Comparison of ENCODE assay signal across 27 mouse cellular contexts in genomic region chr6:118140961-118141360, GRCm38 (mm10). TPM values are rescaled to one million over a fixed set of nuclear protein-coding genes. Genes with fewer than 3 reads are reported as not detected.
DNase-seq lines count a peak whose midpoint lies in the region; ATAC-seq and TF ChIP-seq lines count a peak whose summit lies in the region.
"Had no signal": no experiment of that assay in that cellular context is flagged by ENCODE, and none has a peak within 500 bp of the region (broad histone marks: within the 10 kb centered on the region; RNA-seq: fewer than 3 reads in every experiment).

No protein-coding gene starts in this region.

- ATAC-seq in common myeloid progenitor, adult 5-6 weeks (replicated peaks; ENCODE audit: low read depth, poor library complexity, severe bottlenecking), result peak; percentile 55
- no peak for ATAC-seq in activated CD4-positive, CD25-positive, alpha-beta regulatory T cell, adult 4 months
- ATAC-seq: forebrain, embryonic 15.5 days; hindbrain, embryonic 16.5 days; liver, embryonic 12.5 days; liver, postnatal 0 days; midbrain, embryonic 15.5 days had no signal

- no peak for TF ChIP-seq CTCF in layer of hippocampus, adult 2 months (conservative IDR thresholded peaks at IDR 0.05)

- no peak overlapping the region for H3K4me3 ChIP-seq in layer of hippocampus, adult 2 months
- H3K4me3 ChIP-seq: embryonic facial prominence, embryonic 12.5 days; forebrain, embryonic 15.5 days; heart, embryonic 15.5 days; left cerebral cortex, adult 2 months; liver, embryonic 12.5 days; midbrain, embryonic 15.5 days had no signal

- no peak overlapping the region for H3K27ac ChIP-seq in layer of hippocampus, adult 2 months
- H3K27ac ChIP-seq: embryonic facial prominence, embryonic 12.5 days; forebrain, embryonic 15.5 days; heart, embryonic 15.5 days; left cerebral cortex, adult 2 months; liver, embryonic 12.5 days; midbrain, embryonic 15.5 days had no signal

- peak; percentile 27 for DNase-seq in layer of hippocampus, adult 9-11 months
- DNase-seq in layer of hippocampus, adult 2 months (ENCODE audit: low spot score in 2 of 2), result no peak
- DNase-seq in monocyte, adult 2 months (ENCODE audit: low read depth in 1 of 2, low spot score in 2 of 2), result peak; percentile 63 to 64
- no peak for DNase-seq in left cerebral cortex, adult 8-10 months (ENCODE audit: low spot score in 2 of 2)
- DNase-seq in gastrocnemius, postnatal 10 days, result no peak
- DNase-seq: adrenal gland, postnatal 10 days; cerebellum, adult 2 months; cerebellum, postnatal 25 days; embryo, embryonic 11 days; gastrocnemius, postnatal 36 days; kidney, adult 18-20 months; kidney, postnatal 4 days; liver, postnatal 0 days; lung, postnatal 36 days; retina, postnatal 1 day; right cerebral cortex, postnatal 14 days; thymus, postnatal 25 days had no signal

RNA-seq across cellular contexts. Expression of gene Csgalnact2, which starts 2.0 kb away (rescaled TPM):
- 10 to 100 TPM in 1 of 2 experiments, 1 to 10 TPM in 1; 9.7 to 10.5 TPM for total RNA-seq in layer of hippocampus, adult 2 months (2021)
- total RNA-seq in common myeloid progenitor, adult 5-6 weeks (2017), result 139 and 145 TPM in 2 replicates
- total RNA-seq in left cerebral cortex, adult 8-10 months (2022), result 10 to 100 TPM; 10.6 to 13.7 (median 11.5) TPM
- polyA plus RNA-seq in activated CD4-positive, CD25-positive, alpha-beta regulatory T cell, adult 4 months (2017; shearing (Covaris generic)), result 1 to 10 TPM; 7.6 to 8.1 TPM
- total RNA-seq in gastrocnemius, postnatal 10 days (2021), result 10 to 100 TPM; 22.5 to 24.0 TPM

RNA-seq across cellular contexts. Expression of gene Ret, which starts 56.6 kb away (rescaled TPM):
- total RNA-seq in layer of hippocampus, adult 2 months (2021), result 1 to 10 TPM; 2.6 to 3.1 TPM
- not detected in 2 replicates for total RNA-seq in common myeloid progenitor, adult 5-6 weeks (2017)
- 1 to 10 TPM; 3.2 to 5.2 (median 3.5) TPM for total RNA-seq in left cerebral cortex, adult 8-10 months (2022)
- under 1 TPM; 0.17 to 0.44 TPM for polyA plus RNA-seq in activated CD4-positive, CD25-positive, alpha-beta regulatory T cell, adult 4 months (2017; shearing (Covaris generic))
- 10 to 100 TPM; 13.1 to 15.2 TPM for total RNA-seq in gastrocnemius, postnatal 10 days (2021)
- total RNA-seq: CH12.LX had no signal

Comparison
In these comparisons a context has a peak if more than half of its experiments do, and no peak if none do; other contexts are left out.
1. DNase-seq: peak in layer of hippocampus, adult 9-11 months (single experiment) and monocyte, adult 2 months (2 of 2); none in layer of hippocampus, adult 2 months (0 of 2), left cerebral cortex, adult 8-10 months (0 of 2) and gastrocnemius, postnatal 10 days (single experiment).